Mouse (Mus musculus) cerebellum, adult 18-20 months (tissue): ENCODE measurements at regions not wholly inside any gene's neighbourhood (a gene's known extent, or its start where the extent isn't known, plus 50 kb on each side); places are given as distances from the start of the nearest gene placed in this dataset.

ENCODE experiments used
- DNase-seq, 2 experiments: peaks; one replicate each; pipeline ENCODE4 v3.0.0; 2021

GRCm38 (mm10) chrX:158236206-158236605 lies 193.1 kb upstream of the Cnksr2 start:
- no peak for DNase-seq

DNA sequence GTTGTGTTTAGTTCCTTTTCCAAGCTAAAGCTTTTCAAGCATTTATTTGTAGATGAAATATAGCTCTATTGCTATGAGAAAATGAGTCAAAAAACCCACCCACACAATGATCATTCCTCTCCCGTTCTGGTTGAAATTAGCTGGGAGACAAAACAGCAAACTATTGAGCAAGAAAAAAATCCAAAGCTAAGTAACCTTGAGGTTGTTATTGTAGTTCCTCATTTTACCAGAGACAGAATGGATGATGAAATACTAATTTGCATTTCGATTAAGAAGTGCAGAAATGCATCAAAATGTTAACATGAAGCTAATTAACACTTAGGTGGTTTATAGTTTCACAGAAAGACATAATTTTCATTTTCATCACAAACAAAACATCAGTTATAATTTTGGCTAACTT lies 166.1 kb upstream of the Cnksr2 start:
- no peak for DNase-seq

DNA sequence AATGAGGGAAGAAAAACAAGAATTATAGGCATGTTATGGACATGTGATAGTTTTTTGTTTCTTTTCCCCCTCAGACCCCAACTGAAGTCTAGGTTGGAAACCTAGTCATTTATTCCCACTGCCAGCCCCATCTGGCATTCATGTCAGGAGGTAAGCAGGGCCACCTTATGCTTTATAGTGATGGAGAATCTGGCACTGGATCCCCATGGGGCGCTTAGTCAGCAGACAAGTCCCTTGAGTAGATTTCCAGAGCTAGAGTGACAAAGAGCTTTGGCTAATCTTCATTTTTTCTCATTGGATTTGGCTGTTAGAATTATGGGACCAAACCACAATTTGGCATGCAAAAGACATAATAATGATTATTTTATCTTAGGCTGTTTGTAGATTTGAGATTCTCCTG lies 152.4 kb upstream of the Cnksr2 start:
- DNase-seq, result peak; percentile 31 to 46

GRCm38 (mm10) chrX:158181486-158181885 lies 138.4 kb upstream of the Cnksr2 start:
- DNase-seq, result no peak

DNA sequence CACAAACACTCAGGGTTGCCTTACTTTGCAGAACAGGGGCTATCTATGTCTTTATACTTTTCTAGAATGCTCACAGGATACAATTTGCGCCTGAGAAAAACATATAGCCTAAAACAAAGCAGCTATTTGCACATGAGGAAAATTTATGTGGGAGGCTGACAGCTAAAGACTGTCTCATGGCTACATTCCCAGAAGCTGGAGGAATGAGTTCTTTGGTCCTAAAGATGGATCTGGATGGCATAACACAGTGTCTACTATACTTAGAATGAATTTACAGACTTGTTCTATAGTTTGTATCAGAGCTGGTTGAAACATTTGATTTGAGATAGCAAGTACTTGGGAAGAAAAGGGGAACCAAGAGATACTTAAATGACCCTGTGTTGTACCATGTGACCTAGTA lies 137.3 kb upstream of the Cnksr2 start:
- DNase-seq, result no peak

GRCm38 (mm10) chrX:158135870-158136557 lies 92.9 kb upstream of the Cnksr2 start:
- no peak for DNase-seq

DNA sequence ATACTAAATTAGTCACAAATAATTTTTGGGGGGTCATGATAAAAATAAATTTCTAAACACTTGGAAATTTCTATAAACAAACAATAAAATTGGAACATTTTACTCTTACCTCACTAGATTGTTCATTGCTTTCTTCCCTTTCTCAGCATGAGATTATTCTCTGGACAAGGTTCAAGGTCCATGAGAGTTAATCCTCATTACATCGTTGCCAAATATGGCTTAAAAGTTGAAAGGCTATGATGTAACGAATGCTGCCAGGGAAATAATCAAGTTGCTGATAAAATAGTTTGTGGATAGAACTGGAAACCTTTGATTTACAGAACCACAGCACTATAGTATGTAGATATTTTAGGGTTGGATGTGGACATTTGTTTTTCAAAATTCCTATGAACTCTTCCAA lies 90.4 kb upstream of the Cnksr2 start:
- no peak for DNase-seq
